Mouse (Mus musculus) kidney, embryonic 14.5 days (tissue): ENCODE measurements around the gene Cacna1h. TPM values are rescaled to one million over a fixed set of nuclear protein-coding genes. Genes with fewer than 3 reads are reported as not detected.

Source experiments
- ATAC-seq: fragments of 200-750 bp; cut with Nextera tagmentation; 2 replicates; pipeline ENCODE4 v1.8.0; 2017; ENCODE audit warnings: moderate number of reproducible peaks, mild to moderate bottlenecking, moderate TSS enrichment, moderate library complexity; ENCODE audit not compliant: low FRiP score, low TSS enrichment
- H3K27ac ChIP-seq: fragments of 300-500 bp; sonication (generic); 2 replicates; pipeline ENCODE4 v1.5.1; 2014; ENCODE audit warnings: low read depth, mild to moderate bottlenecking, low read length, moderate library complexity, mixed read lengths
- H3K27me3 ChIP-seq: fragments of 300-500 bp; sonication (generic); 2 replicates; pipeline ENCODE4 v1.6.1; 2014; ENCODE audit warnings: mild to moderate bottlenecking, low read length; ENCODE audit not compliant: control insufficient read depth, insufficient read depth
- H3K36me3 ChIP-seq: fragments of 300-500 bp; sonication (generic); 2 replicates; pipeline ENCODE4 v1.6.1; 2014; ENCODE audit warnings: low read length, mixed read lengths; ENCODE audit not compliant: control insufficient read depth, insufficient read depth
- H3K4me1 ChIP-seq: fragments of 300-500 bp; sonication (generic); 2 replicates; pipeline ENCODE4 v1.6.1; 2014; ENCODE audit warnings: low read length, mixed read lengths; ENCODE audit not compliant: control insufficient read depth, insufficient read depth
- H3K4me2 ChIP-seq: fragments of 300-500 bp; sonication (generic); replicated peaks from 2 replicates; pipeline ENCODE4 v1.6.1; 2014; ENCODE audit warnings: low read depth, mild to moderate bottlenecking, low read length
- H3K4me3 ChIP-seq: fragments of 300-500 bp; sonication (generic); 2 replicates; pipeline ENCODE4 v1.5.1; 2014; ENCODE audit warnings: mild to moderate bottlenecking, low read length
- H3K9ac ChIP-seq: fragments of 300-500 bp; sonication (generic); 2 replicates; pipeline ENCODE4 v1.6.1; 2014; ENCODE audit warnings: low read depth, mild to moderate bottlenecking, low read length, moderate library complexity
- H3K9me3 ChIP-seq: fragments of 300-500 bp; sonication (generic); 2 replicates; pipeline ENCODE4 v1.6.1; 2016; ENCODE audit warnings: low read length; ENCODE audit not compliant: control insufficient read depth
- WGBS: fragments of 180-500 bp; shearing (Covaris S2); extraction: QIAGEN DNeasy Blood & Tissue Kit; methylation state at CpG from one replicate; pipeline ENCODE4 v1.1.7; 2014; 5-methylcytosine and 5-hydroxymethylcytosine counted together
- polyA plus RNA-seq: library from polyadenylated mRNA; unstranded; fragments of >200 nt; fragmentation: Nextera tagmentation; extraction: Ambion mirVana; gene quantifications from 2 replicates; pipeline ENCODE4 v1.2.1, GENCODE M21; 2014

Cacna1h gene
- polyA plus RNA-seq, 1 experiment from 2014 or later = 4.0 TPM

DNA sequence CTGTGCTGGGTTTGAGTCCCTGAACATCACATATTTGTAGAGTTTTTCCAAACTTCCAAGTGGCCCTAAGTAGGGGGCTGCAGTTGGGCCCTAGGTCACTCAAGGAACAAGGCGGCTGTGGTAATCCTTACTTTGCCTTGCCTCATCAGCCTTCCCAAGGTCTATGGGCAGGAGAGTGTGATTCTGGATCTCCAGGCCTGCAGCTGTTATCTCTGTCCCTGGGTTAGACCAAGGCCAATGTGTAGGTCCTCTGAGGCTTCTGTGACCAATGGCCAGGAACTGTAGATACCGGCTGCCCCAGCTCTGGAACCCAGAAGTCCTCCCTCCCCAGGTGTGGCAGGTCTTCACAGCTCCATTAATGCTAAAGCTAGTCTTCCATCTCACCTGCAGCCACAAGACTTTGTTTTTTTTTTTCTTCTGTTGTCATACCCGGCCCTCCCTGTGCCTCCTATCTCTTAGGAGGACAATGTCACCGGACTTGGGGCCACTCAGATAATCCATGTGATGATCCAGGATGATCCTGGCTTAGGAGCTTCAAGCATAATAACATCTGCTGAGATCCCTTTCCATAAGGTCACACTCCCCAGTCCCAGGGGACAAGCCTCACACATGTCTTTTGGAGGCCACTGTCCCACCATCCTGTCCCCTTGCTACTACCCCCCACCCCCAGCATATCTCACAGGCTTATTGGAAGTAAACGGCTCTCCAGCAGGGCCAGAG, 18.8 kb upstream of the Cacna1h start:
- 72% methylated on average over 5 of the region's 5 CpGs for WGBS
- Histone ChIP-seq H3K27me3 (no peaks in the 10 kb centered on the region), H3K9ac (no peak overlapping the region), H3K27ac (no peak overlapping the region), H3K4me3 (no peak overlapping the region), H3K4me2 (no peak overlapping the region), H3K9me3 (no peaks in the 10 kb centered on the region), H3K4me1 (peaks cover 5% of the 10 kb centered on the region; the same call in 1 of the 2 replicates), H3K36me3 (no peaks in the 10 kb centered on the region)
- ATAC-seq = no peak

GRCm38 (mm10) chr17:25450329-25450728, 16.7 kb upstream of the Cacna1h start:
- Histone ChIP-seq H3K9me3 (no peaks in the 10 kb centered on the region), H3K27ac (no peak overlapping the region), H3K27me3 (no peaks in the 10 kb centered on the region), H3K9ac (no peak overlapping the region), H3K4me2 (no peak overlapping the region), H3K4me1 (peaks cover 5% of the 10 kb centered on the region; the same call in 1 of the 2 replicates), H3K4me3 (no peak overlapping the region), H3K36me3 (no peaks in the 10 kb centered on the region)
- no peak for ATAC-seq
- 63% methylated on average over 4 of the region's 4 CpGs for WGBS

- peaks cover 5% of the 10 kb centered on the region; the same call in 1 of the 2 replicates for H3K4me1 ChIP-seq
- H3K27me3 ChIP-seq = no peaks in the 10 kb centered on the region
- no peaks in the 10 kb centered on the region for H3K9me3 ChIP-seq
- no peak overlapping the region for H3K4me2 ChIP-seq
- no peak for ATAC-seq
- no peak overlapping the region for H3K27ac ChIP-seq
- no peak overlapping the region for H3K9ac ChIP-seq
- no peaks in the 10 kb centered on the region for H3K36me3 ChIP-seq
- WGBS = 75% methylated on average over 12 of the region's 12 CpGs
- H3K4me3 ChIP-seq = no peak overlapping the region
These were observed 14.3 kb upstream of the Cacna1h start for GRCm38 (mm10) chr17:25447865-25448264.

- H3K9me3 ChIP-seq = no peaks in the 10 kb centered on the region
- no peaks in the 10 kb centered on the region for H3K36me3 ChIP-seq
- no peak overlapping the region for H3K9ac ChIP-seq
- H3K27ac ChIP-seq = no peak overlapping the region
- H3K4me1 ChIP-seq = peaks cover 5% of the 10 kb centered on the region; the same call in 1 of the 2 replicates
- no peak overlapping the region for H3K4me3 ChIP-seq
- ATAC-seq = no peak
- WGBS = 85% methylated on average over 3 of the region's 3 CpGs
- H3K4me2 ChIP-seq = no peak overlapping the region
- H3K27me3 ChIP-seq = no peaks in the 10 kb centered on the region
These were observed 12.3 kb upstream of the Cacna1h start for GRCm38 (mm10) chr17:25445841-25446240.

DNA sequence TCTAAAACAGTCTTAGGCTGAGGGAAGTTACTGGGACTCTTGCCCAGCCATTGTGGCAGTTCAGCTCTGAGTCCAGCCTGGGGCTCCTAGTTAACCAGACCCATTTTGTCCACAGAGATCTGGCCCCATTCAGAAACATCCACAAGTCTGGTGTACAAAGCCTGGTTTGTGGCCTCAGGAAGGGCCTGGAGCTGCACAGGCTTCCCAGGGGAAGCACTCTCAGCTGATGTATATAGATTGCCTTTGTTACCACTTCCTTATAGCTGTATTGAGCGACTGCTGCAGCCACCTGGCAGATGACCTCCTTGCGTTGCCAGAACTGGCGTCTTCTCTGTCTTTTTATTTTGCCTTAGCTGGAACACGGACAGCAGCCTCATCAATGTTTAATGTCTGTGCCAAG, 11.5 kb upstream of the Cacna1h start:
- no peak for ATAC-seq
- no peak overlapping the region for H3K9ac ChIP-seq
- H3K4me3 ChIP-seq = no peak overlapping the region
- no peak overlapping the region for H3K27ac ChIP-seq
- H3K4me1 ChIP-seq = peaks cover 5% of the 10 kb centered on the region; the same call in 1 of the 2 replicates
- H3K4me2 ChIP-seq = no peak overlapping the region
- H3K36me3 ChIP-seq = no peaks in the 10 kb centered on the region
- H3K27me3 ChIP-seq = no peaks in the 10 kb centered on the region
- no peaks in the 10 kb centered on the region for H3K9me3 ChIP-seq
- WGBS = 62% methylated on average over 4 of the region's 4 CpGs

DNA sequence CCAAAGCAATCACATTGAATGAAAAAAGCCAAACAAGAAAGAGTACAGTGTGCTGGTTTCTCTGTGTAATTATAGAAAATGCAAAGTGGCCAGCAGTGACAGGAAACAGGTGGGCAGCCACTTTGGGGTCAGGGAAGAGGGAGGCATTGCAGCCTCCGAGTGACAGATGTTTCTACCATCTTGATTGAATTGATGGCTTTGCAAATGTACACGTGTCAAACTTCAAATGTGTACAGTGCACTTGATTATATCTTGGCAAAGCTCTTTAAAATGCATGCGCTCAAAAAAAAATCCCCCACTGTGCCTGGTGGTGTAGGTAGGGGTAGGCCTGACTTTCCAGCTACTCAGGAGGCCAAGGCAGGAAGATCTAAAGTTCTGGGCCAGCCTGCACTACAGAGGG, 9.3 kb upstream of the Cacna1h start:
- Histone ChIP-seq H3K4me1 (no peaks in the 10 kb centered on the region), H3K27ac (no peak overlapping the region), H3K4me3 (no peak overlapping the region), H3K9ac (no peak overlapping the region), H3K36me3 (no peaks in the 10 kb centered on the region), H3K9me3 (no peaks in the 10 kb centered on the region), H3K4me2 (no peak overlapping the region), H3K27me3 (no peaks in the 10 kb centered on the region)
- 62% methylated on average over 3 of the region's 3 CpGs for WGBS
- no peak for ATAC-seq

GRCm38 (mm10) chr17:25441417-25441816, 7.8 kb upstream of the Cacna1h start:
- Histone ChIP-seq H3K4me1 (no peaks in the 10 kb centered on the region), H3K27me3 (no peaks in the 10 kb centered on the region), H3K27ac (no peak overlapping the region), H3K9me3 (no peaks in the 10 kb centered on the region), H3K4me2 (no peak overlapping the region), H3K36me3 (no peaks in the 10 kb centered on the region), H3K4me3 (no peak overlapping the region), H3K9ac (no peak overlapping the region)
- no peak for ATAC-seq
- 83% methylated on average over 6 of the region's 6 CpGs for WGBS

GRCm38 (mm10) chr17:25433223-25433616, 363 bp downstream of the Cacna1h start:
- Histone ChIP-seq H3K27me3 (0 out of 2 replicates have a peak, but pooled peaks cover 3% of the 10 kb centered on the region), H3K36me3 (no peaks in the 10 kb centered on the region), H3K4me3 (peak overlapping the region; percentile 78), H3K27ac (no peak overlapping the region), H3K9me3 (no peaks in the 10 kb centered on the region), H3K9ac (peak overlapping the region; percentile 73), H3K4me2 (peak overlapping the region; percentile 97), H3K4me1 (peaks cover 45% of the 10 kb centered on the region)
- peak; percentile 48 for ATAC-seq
- under 1% methylated on average over 36 of the region's 40 CpGs for WGBS

GRCm38 (mm10) chr17:25432433-25433181, 976 bp downstream of the Cacna1h start:
- H3K27ac ChIP-seq = no peak overlapping the region
- peak overlapping the region; percentile 73 for H3K9ac ChIP-seq
- WGBS = under 1% methylated on average over 53 of the region's 53 CpGs
- no peaks in the 10 kb centered on the region for H3K36me3 ChIP-seq
- peaks cover 49% of the 10 kb centered on the region for H3K4me1 ChIP-seq
- no peak for ATAC-seq
- 0 out of 2 replicates have a peak, but pooled peaks cover 3% of the 10 kb centered on the region for H3K27me3 ChIP-seq
- peak overlapping the region; percentile 78 for H3K4me3 ChIP-seq
- no peaks in the 10 kb centered on the region for H3K9me3 ChIP-seq
- peak overlapping the region; percentile 97 for H3K4me2 ChIP-seq
